Mouse (Mus musculus) gonadal fat pad, adult 2 months (tissue): ENCODE data around the gene Tcl1b1. TPM values are rescaled to one million over a fixed set of nuclear protein-coding genes. Genes with fewer than 3 reads are reported as not detected.
"Not testable (repeated sequence)": the region's sequence is repeated elsewhere in the genome, so short reads cannot be mapped to it uniquely, and the experiment has no call there.

Source experiments
- DNase-seq: peaks from one replicate; pipeline ENCODE4 v3.0.0-alpha.2; 2012; ENCODE audit warnings: low read depth
- polyA plus RNA-seq: library from polyadenylated mRNA; depleted of rRNA; stranded (reverse); fragments of >200 nt; gene quantifications from 2 replicates; pipeline ENCODE4 v1.2.3, GENCODE M21; 2012; rRNA removed

Tcl1b1 gene
- not detected in 2 replicates for polyA plus RNA-seq

GRCm38 (mm10) chr12:105159390-105159789, at the start of gene Tcl1b1:
Tcl1b1 (plus strand) TSS chr12:105159690.
- no peak for DNase-seq

- DNase-seq: peak; percentile 89
Observed at GRCm38 (mm10) chr12:105109812-105110211, 49.7 kb upstream of the Tcl1b1 start.

- no peak for DNase-seq
Observed at GRCm38 (mm10) chr12:105112321-105112988, 47.0 kb upstream of the Tcl1b1 start.

- DNase-seq: no peak
Observed at GRCm38 (mm10) chr12:105116648-105117047, 42.8 kb upstream of the Tcl1b1 start.

- DNase-seq: peak; percentile 34
Observed at GRCm38 (mm10) chr12:105125362-105125761, 34.1 kb upstream of the Tcl1b1 start.

GRCm38 (mm10) chr12:105126516-105126915, 33.0 kb upstream of the Tcl1b1 start:
- DNase-seq: no peak

- DNase-seq: no peak
Observed at GRCm38 (mm10) chr12:105127607-105128006, 31.9 kb upstream of the Tcl1b1 start.

GRCm38 (mm10) chr12:105129494-105130205, 29.8 kb upstream of the Tcl1b1 start:
- not testable (repeated sequence) for DNase-seq

- not testable (repeated sequence) for DNase-seq
Observed at GRCm38 (mm10) chr12:105134167-105134566, 25.3 kb upstream of the Tcl1b1 start.

- DNase-seq: not testable (repeated sequence)
Observed at GRCm38 (mm10) chr12:105134826-105135225, 24.7 kb upstream of the Tcl1b1 start.

- DNase-seq: not testable (repeated sequence)
Observed at GRCm38 (mm10) chr12:105137729-105138128, 21.8 kb upstream of the Tcl1b1 start.

GRCm38 (mm10) chr12:105143096-105143495, 16.4 kb upstream of the Tcl1b1 start:
- DNase-seq: no peak

GRCm38 (mm10) chr12:105144928-105145327, 14.6 kb upstream of the Tcl1b1 start:
- not testable (repeated sequence) for DNase-seq

- no peak for DNase-seq
Observed at GRCm38 (mm10) chr12:105145714-105146113, 13.8 kb upstream of the Tcl1b1 start, which contains the start of gene Tcl1b2. Tcl1b2 (plus strand) TSS chr12:105146014.

- peak; percentile 16 for DNase-seq
Observed at GRCm38 (mm10) chr12:105155286-105155685, 4.2 kb upstream of the Tcl1b1 start.

- DNase-seq: no peak
Observed at GRCm38 (mm10) chr12:105158842-105159241, 648 bp upstream of the Tcl1b1 start.

GRCm38 (mm10) chr12:105166734-105167133, 7.2 kb downstream of the Tcl1b1 start:
- no peak for DNase-seq

- no peak for DNase-seq
Observed at GRCm38 (mm10) chr12:105173366-105173765, 13.9 kb downstream of the Tcl1b1 start.

GRCm38 (mm10) chr12:105174318-105174717, 14.8 kb downstream of the Tcl1b1 start:
- DNase-seq: not testable (repeated sequence)

GRCm38 (mm10) chr12:105176044-105176443, 16.6 kb downstream of the Tcl1b1 start, which contains the start of gene Tcl1b5:
Tcl1b5 (plus strand) TSS chr12:105176344.
- not testable (repeated sequence) for DNase-seq

- not testable (repeated sequence) for DNase-seq
Observed at GRCm38 (mm10) chr12:105181040-105181644, 21.7 kb downstream of the Tcl1b1 start.

- not testable (repeated sequence) for DNase-seq
Observed at GRCm38 (mm10) chr12:105188980-105189379, 29.5 kb downstream of the Tcl1b1 start.
